Mouse (Mus musculus): ENCODE data around the gene Nav3. TPM values are rescaled to one million over a fixed set of nuclear protein-coding genes. Genes with fewer than 3 reads are reported as not detected.

Gene Nav3
- polyA plus RNA-seq, 1 experiment from 2014 or later = 0.85 TPM

GRCm38 (mm10) chr10:110453566-110453965 is 2.4 kb downstream of the Nav3 start:
- Histone ChIP-seq H3K9ac (ENCODE audit: low read depth, low read length) (no peak overlapping the region), H3K4me3 (ENCODE audit: low read depth, low read length) (no peak overlapping the region), H3K4me1 (replicated peaks; ENCODE audit: control insufficient read depth, insufficient read depth, low read length) (no peaks in the 10 kb centered on the region), H3K36me3 (ENCODE audit: control insufficient read depth, insufficient read depth, low read length) (no peaks in the 10 kb centered on the region), H3K4me2 (no peak overlapping the region), H3K27me3 (replicated peaks; ENCODE audit: control insufficient read depth, insufficient read depth, low read length) (peaks cover 19% of the 10 kb centered on the region), H3K27ac (ENCODE audit: low read depth, low read length) (no peak overlapping the region), H3K9me3 (ENCODE audit: control insufficient read depth, low read length) (no peaks in the 10 kb centered on the region)
- DNase-seq (ENCODE audit: low spot score) (no peak), ATAC-seq (replicated peaks; ENCODE audit: low FRiP score) (no peak)
- WGBS = 62% methylated on average over 5 of the region's 5 CpGs

GRCm38 (mm10) chr10:110440396-110440795 is 15.6 kb downstream of the Nav3 start:
- no peak for DNase-seq (ENCODE audit: low spot score)
- no peaks in the 10 kb centered on the region for H3K36me3 ChIP-seq (ENCODE audit: control insufficient read depth, insufficient read depth, low read length)
- H3K27ac ChIP-seq (ENCODE audit: low read depth, low read length) = no peak overlapping the region
- no peak overlapping the region for H3K4me2 ChIP-seq
- ATAC-seq (replicated peaks; ENCODE audit: low FRiP score) = no peak
- no peak overlapping the region for H3K4me3 ChIP-seq (ENCODE audit: low read depth, low read length)
- H3K27me3 ChIP-seq (replicated peaks; ENCODE audit: control insufficient read depth, insufficient read depth, low read length) = no peaks in the 10 kb centered on the region
- WGBS = 74% methylated on average over 2 of the region's 2 CpGs
- H3K9me3 ChIP-seq (ENCODE audit: control insufficient read depth, low read length) = no peaks in the 10 kb centered on the region
- H3K9ac ChIP-seq (ENCODE audit: low read depth, low read length) = no peak overlapping the region
- H3K4me1 ChIP-seq (replicated peaks; ENCODE audit: control insufficient read depth, insufficient read depth, low read length) = no peaks in the 10 kb centered on the region

GRCm38 (mm10) chr10:110431078-110431477 is 24.9 kb downstream of the Nav3 start:
- WGBS = 90% methylated on average over 3 of the region's 3 CpGs
- Histone ChIP-seq H3K27ac (ENCODE audit: low read depth, low read length) (no peak overlapping the region), H3K9ac (ENCODE audit: low read depth, low read length) (no peak overlapping the region), H3K9me3 (ENCODE audit: control insufficient read depth, low read length) (no peaks in the 10 kb centered on the region), H3K36me3 (ENCODE audit: control insufficient read depth, insufficient read depth, low read length) (no peaks in the 10 kb centered on the region), H3K4me1 (replicated peaks; ENCODE audit: control insufficient read depth, insufficient read depth, low read length) (no peaks in the 10 kb centered on the region), H3K4me3 (ENCODE audit: low read depth, low read length) (no peak overlapping the region), H3K27me3 (replicated peaks; ENCODE audit: control insufficient read depth, insufficient read depth, low read length) (no peaks in the 10 kb centered on the region), H3K4me2 (no peak overlapping the region)
- no peak for ATAC-seq (replicated peaks; ENCODE audit: low FRiP score)
- no peak for DNase-seq (ENCODE audit: low spot score)

GRCm38 (mm10) chr10:110429578-110429977 is 26.4 kb downstream of the Nav3 start:
- Histone ChIP-seq H3K4me2 (no peak overlapping the region), H3K27me3 (replicated peaks; ENCODE audit: control insufficient read depth, insufficient read depth, low read length) (no peaks in the 10 kb centered on the region), H3K9ac (ENCODE audit: low read depth, low read length) (no peak overlapping the region), H3K9me3 (ENCODE audit: control insufficient read depth, low read length) (no peaks in the 10 kb centered on the region), H3K4me3 (ENCODE audit: low read depth, low read length) (no peak overlapping the region), H3K36me3 (ENCODE audit: control insufficient read depth, insufficient read depth, low read length) (no peaks in the 10 kb centered on the region), H3K27ac (ENCODE audit: low read depth, low read length) (no peak overlapping the region), H3K4me1 (replicated peaks; ENCODE audit: control insufficient read depth, insufficient read depth, low read length) (no peaks in the 10 kb centered on the region)
- ATAC-seq (replicated peaks; ENCODE audit: low FRiP score) (no peak), DNase-seq (ENCODE audit: low spot score) (no peak)
- WGBS = 79% methylated on average over 6 of the region's 6 CpGs

- no peak overlapping the region for H3K4me3 ChIP-seq (ENCODE audit: low read depth, low read length)
- no peaks in the 10 kb centered on the region for H3K9me3 ChIP-seq (ENCODE audit: control insufficient read depth, low read length)
- H3K36me3 ChIP-seq (ENCODE audit: control insufficient read depth, insufficient read depth, low read length) = no peaks in the 10 kb centered on the region
- no peak for DNase-seq (ENCODE audit: low spot score)
- H3K4me2 ChIP-seq = no peak overlapping the region
- WGBS = 84% methylated on average over 2 of the region's 2 CpGs
- no peaks in the 10 kb centered on the region for H3K4me1 ChIP-seq (replicated peaks; ENCODE audit: control insufficient read depth, insufficient read depth, low read length)
- H3K27me3 ChIP-seq (replicated peaks; ENCODE audit: control insufficient read depth, insufficient read depth, low read length) = no peaks in the 10 kb centered on the region
- no peak overlapping the region for H3K9ac ChIP-seq (ENCODE audit: low read depth, low read length)
- no peak overlapping the region for H3K27ac ChIP-seq (ENCODE audit: low read depth, low read length)
- no peak for ATAC-seq (replicated peaks; ENCODE audit: low FRiP score)
Measured at GRCm38 (mm10) chr10:110429052-110429451, 27.0 kb downstream of the Nav3 start.

GRCm38 (mm10) chr10:110421533-110421932 is 34.5 kb downstream of the Nav3 start:
- DNase-seq (ENCODE audit: low spot score) (no peak), ATAC-seq (replicated peaks; ENCODE audit: low FRiP score) (no peak)
- H3K9me3 ChIP-seq (ENCODE audit: control insufficient read depth, low read length) = no peaks in the 10 kb centered on the region
- H3K27me3 ChIP-seq (replicated peaks; ENCODE audit: control insufficient read depth, insufficient read depth, low read length) = no peaks in the 10 kb centered on the region
- H3K27ac ChIP-seq (ENCODE audit: low read depth, low read length) = no peak overlapping the region
- WGBS = 83% methylated on average over 5 of the region's 5 CpGs
- no peak overlapping the region for H3K4me3 ChIP-seq (ENCODE audit: low read depth, low read length)
- no peak overlapping the region for H3K9ac ChIP-seq (ENCODE audit: low read depth, low read length)
- H3K4me1 ChIP-seq (replicated peaks; ENCODE audit: control insufficient read depth, insufficient read depth, low read length) = no peaks in the 10 kb centered on the region
- no peak overlapping the region for H3K4me2 ChIP-seq
- no peaks in the 10 kb centered on the region for H3K36me3 ChIP-seq (ENCODE audit: control insufficient read depth, insufficient read depth, low read length)

GRCm38 (mm10) chr10:110417003-110417402 is 39.0 kb downstream of the Nav3 start:
- H3K9ac ChIP-seq (ENCODE audit: low read depth, low read length) = no peak overlapping the region
- H3K36me3 ChIP-seq (ENCODE audit: control insufficient read depth, insufficient read depth, low read length) = no peaks in the 10 kb centered on the region
- H3K4me2 ChIP-seq = no peak overlapping the region
- H3K9me3 ChIP-seq (ENCODE audit: control insufficient read depth, low read length) = no peaks in the 10 kb centered on the region
- no peak overlapping the region for H3K27ac ChIP-seq (ENCODE audit: low read depth, low read length)
- WGBS = 72% methylated on average over 5 of the region's 5 CpGs
- no peaks in the 10 kb centered on the region for H3K4me1 ChIP-seq (replicated peaks; ENCODE audit: control insufficient read depth, insufficient read depth, low read length)
- ATAC-seq (replicated peaks; ENCODE audit: low FRiP score) = no peak
- DNase-seq (ENCODE audit: low spot score) = no peak
- H3K4me3 ChIP-seq (ENCODE audit: low read depth, low read length) = no peak overlapping the region
- no peaks in the 10 kb centered on the region for H3K27me3 ChIP-seq (replicated peaks; ENCODE audit: control insufficient read depth, insufficient read depth, low read length)

GRCm38 (mm10) chr10:110415624-110416023 is 40.4 kb downstream of the Nav3 start:
- DNase-seq (ENCODE audit: low spot score) (no peak), ATAC-seq (replicated peaks; ENCODE audit: low FRiP score) (no peak)
- Histone ChIP-seq H3K9me3 (ENCODE audit: control insufficient read depth, low read length) (no peaks in the 10 kb centered on the region), H3K4me1 (replicated peaks; ENCODE audit: control insufficient read depth, insufficient read depth, low read length) (no peaks in the 10 kb centered on the region), H3K27me3 (replicated peaks; ENCODE audit: control insufficient read depth, insufficient read depth, low read length) (no peaks in the 10 kb centered on the region), H3K9ac (ENCODE audit: low read depth, low read length) (no peak overlapping the region), H3K4me3 (ENCODE audit: low read depth, low read length) (no peak overlapping the region), H3K27ac (ENCODE audit: low read depth, low read length) (no peak overlapping the region), H3K4me2 (no peak overlapping the region), H3K36me3 (ENCODE audit: control insufficient read depth, insufficient read depth, low read length) (no peaks in the 10 kb centered on the region)
- 57% methylated on average over 3 of the region's 3 CpGs for WGBS

GRCm38 (mm10) chr10:110413281-110413897 is 42.6 kb downstream of the Nav3 start:
- Histone ChIP-seq H3K4me1 (replicated peaks; ENCODE audit: control insufficient read depth, insufficient read depth, low read length) (no peaks in the 10 kb centered on the region), H3K9ac (ENCODE audit: low read depth, low read length) (no peak overlapping the region), H3K9me3 (ENCODE audit: control insufficient read depth, low read length) (no peaks in the 10 kb centered on the region), H3K36me3 (ENCODE audit: control insufficient read depth, insufficient read depth, low read length) (no peaks in the 10 kb centered on the region), H3K4me2 (no peak overlapping the region), H3K27me3 (replicated peaks; ENCODE audit: control insufficient read depth, insufficient read depth, low read length) (no peaks in the 10 kb centered on the region), H3K27ac (ENCODE audit: low read depth, low read length) (no peak overlapping the region), H3K4me3 (ENCODE audit: low read depth, low read length) (no peak overlapping the region)
- DNase-seq (ENCODE audit: low spot score) (no peak), ATAC-seq (replicated peaks; ENCODE audit: low FRiP score) (no peak)
- 81% methylated on average over 11 of the region's 11 CpGs for WGBS

Measured in liver, embryonic 11.5 days (tissue).